Mouse (Mus musculus) MEL-GATA-1-ER (cell line): ENCODE data around the gene Dusp27.

Experiments used
- DNase-seq: peaks from one replicate; pipeline ENCODE4 v3.0.0-alpha.2; 2012; ENCODE audit warnings: low read depth; ENCODE audit errors: extremely low read depth

Gene Dusp27

DNA sequence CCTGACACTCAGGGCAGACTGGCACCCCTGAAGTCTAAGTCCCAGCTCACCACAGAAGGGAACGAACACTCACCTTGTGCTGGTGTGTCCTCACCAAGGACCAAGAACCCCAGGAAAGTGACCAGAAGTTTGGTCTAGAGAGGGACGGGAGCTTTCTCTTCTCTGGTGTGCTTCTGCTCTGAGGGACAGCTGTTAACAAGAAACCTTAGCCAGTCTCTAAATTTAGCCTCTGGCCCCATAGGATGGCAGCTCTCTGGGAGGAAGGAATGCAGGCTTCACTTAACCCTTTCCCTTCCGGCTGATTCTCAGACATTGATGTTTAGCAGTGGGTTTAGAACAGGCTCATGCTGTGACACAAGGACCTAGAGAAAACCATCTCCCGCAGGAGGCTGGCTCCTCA is at the start of gene Dusp27:
Dusp27 (minus strand) TSS at position 204 of the 400 bp plus-strand sequence.
- no peak for DNase-seq

DNA sequence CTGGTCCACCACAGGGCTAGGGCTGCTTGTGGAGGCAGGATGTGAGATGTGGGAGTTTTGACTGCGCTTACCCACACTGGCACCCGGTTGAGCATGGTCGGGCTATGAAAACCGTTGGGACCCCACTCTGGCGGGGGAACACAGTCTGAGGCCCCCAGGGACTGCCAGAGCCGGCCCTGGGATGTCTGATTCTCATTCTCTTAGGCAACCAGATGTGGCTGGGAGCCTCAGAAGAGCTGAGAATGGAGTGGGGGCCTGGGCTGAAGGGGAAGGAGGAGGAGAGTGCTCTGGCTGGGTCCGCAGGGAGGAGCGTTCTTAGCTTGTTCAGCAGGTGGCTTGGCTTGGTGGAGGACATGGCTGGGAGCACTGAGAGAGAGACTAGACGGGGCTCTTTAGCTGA is 45.9 kb upstream of the Dusp27 start:
- DNase-seq: no peak

DNA sequence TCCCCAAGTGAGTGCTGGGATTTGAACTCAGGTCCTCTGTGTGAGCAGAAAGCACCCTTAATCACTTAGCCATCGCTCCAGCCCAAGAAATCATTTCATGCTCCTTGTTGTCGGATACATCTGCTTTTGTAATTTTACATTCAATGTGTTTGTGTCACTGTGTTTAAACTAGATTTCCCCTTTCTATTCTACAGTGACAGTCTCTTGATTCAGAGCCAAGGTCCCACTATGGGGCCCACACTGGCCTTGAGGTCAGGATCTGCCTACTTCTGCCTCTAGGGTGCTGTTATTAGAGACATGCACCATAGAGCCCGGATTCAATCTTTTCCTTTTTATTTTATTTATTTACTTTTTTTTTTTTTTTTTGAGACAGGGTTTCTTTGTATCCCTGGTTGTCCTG is 45.3 kb upstream of the Dusp27 start:
- DNase-seq: no peak

DNA sequence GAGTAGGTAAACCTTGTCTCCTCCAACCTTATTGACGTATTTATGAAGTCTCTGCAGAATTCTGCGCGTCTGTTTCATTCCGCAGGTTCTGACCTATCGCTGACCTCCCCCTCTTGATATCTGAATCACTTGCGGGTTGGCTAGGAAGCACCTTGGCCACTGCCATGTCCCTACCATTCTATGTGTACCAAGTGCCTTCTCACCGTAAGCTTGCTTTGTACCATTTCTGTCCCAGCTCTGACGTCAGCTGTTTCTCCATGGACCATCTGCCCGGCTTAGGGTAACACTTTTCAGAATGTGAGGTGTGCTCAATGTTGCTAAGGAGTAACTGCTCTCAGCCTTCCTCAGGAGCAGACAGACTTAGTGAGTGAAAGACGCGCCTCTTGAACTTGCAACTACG is 43.1 kb upstream of the Dusp27 start:
- DNase-seq: no peak

DNA sequence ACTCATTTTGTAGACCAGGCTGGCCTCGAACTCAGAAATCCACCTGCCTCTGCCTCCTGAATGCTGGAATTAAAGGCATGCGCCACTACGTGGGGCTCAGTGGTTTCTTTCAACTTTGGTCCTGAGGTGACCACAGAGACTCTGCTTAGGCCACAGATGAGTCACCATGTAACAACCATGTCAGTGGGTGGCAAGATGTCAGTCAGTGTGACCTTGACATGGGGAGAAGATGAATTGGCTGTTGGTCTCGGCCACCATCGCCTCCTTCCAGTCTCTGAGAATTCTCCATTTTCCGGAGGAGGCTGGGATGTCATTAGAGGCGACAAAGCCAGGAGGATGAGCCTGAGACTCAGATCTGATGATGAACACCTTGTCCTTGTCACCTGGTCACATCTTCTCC is 42.0 kb upstream of the Dusp27 start:
- no peak for DNase-seq

DNA sequence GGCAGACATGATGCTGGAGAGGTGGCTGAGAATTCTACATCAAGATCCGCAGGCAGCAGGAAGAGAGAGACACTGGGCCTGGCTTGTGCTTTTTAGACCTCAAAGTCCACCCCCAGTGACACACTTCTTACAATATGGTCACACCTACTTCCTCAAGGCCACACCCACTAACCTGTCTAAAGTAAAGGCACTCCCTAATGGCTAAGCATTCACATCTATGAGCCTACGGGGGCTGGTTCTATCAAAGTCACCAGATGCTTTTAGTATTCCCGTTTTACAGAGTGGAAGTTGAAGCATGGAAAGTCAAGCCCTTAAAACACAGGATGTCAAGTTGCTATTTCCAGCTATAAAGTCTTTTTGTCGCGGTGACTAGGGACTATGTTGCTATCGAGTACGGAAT is 40.3 kb upstream of the Dusp27 start:
- DNase-seq: no peak

DNA sequence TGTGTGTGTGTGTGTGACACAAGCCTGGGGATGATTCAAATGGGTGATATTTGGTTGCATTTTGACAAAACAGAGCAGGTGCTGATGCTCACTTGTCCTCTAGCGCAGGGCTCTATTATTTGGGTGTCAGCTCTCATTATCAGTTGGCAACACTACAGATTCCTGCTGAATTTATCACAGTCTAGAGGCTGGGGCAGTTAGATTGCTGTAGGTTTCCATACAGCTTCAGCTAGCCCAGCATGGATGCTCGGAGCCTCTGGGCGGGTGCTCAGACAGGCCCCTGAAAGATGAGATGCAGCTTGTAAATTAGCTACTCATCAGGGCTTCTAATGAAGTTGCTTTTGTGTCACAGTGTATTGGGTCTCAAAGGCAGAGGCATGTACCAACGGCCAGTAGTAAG is 39.7 kb upstream of the Dusp27 start:
- no peak for DNase-seq

DNA sequence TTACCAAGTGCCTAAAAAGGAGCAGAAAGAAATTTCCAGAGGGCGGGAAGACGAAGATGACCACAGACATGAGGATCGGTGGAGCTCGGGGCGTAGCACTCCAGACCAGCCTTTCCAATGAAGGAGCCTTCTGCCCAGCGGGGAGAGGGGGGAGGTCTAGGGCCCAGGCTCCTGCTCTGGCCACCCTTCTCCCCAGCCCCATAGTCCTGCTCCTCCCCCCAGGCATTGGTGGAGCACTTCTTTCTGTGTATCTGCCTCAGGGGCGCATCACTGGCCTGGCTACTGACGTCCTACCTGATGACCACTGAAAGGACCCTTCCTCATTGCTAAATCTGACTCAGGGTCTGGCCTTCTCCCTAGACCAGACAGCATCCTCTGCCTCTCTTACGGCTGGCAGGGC is 37.4 kb upstream of the Dusp27 start:
- no peak for DNase-seq

DNA sequence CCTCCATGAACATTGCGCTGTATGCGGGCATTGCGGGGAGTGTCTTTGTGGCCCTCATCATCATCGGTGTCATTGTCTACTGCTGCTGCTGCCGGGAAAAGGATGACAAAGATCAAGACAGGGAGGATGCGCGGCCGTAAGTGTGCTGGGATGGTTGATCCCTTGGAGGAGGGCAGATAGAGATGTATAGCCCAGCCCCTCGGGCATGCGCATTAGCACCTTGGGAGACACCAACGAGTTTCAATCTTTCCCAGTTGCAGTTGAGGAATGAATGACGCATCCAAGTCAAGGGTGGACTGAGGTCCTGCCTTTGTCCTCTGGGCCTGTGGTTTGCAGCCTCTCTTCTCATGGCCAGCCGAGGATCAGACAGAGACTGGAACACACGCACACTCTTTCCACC is 36.9 kb upstream of the Dusp27 start:
- DNase-seq: no peak

DNA sequence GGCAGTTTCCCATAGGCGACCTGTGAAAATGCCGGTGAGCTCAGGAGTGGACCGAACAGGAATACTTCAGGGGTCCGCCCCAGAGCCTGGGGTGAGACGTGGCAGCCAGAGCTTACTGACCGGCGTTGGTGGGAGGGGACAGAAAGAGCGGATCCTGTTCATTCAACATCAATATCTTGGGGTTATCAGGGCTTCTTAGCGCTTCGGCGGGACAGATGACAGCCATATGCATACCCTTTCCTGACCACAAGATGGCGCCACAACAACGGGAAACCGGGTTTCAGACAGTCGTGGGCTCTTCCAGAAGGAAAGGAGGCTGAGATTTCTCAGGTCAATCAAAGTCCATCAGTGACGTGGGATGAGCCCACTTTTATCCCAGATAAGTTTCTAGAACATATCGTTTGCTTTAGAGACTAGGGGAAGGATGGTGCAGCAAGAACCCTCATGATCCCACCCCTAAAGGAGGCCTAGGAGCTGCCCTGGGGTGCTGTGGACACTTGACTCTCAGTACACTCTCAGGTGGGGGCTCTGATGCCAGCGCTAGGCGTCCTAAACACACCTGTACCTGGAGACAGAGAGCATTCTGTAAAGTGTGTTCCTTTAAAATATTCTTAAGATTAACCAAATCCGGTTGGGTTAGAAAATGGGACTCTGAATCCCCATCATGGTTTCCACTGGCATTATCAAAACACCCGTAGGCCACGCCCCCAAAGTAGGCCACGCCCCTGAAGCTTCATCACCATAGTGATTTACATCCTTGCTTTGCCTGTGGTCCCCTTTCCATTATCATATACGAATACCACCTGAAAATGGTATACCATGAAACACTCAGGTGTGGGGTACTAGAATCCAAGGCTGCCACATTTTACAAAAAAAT is 33.1 kb upstream of the Dusp27 start:
- DNase-seq: no peak

DNA sequence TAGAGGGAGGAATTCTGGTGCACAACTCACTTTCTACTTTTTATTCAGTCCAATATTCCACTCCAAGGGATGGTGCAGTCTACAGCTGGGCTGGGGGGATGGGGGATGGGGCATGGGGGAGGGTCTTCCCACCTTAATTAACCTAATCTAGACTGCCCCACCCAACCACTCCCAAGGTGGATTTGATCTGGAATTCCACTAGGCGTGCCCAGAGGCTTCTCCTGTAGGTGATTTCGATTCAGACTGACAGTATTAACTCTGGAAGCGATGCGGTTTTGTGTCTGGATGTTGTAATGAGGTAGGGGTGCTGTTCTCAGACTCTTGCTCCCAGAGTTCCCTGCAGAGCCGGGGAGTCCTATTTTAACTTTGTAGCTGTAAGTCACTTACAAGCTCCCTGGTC is 32.4 kb upstream of the Dusp27 start:
- no peak for DNase-seq

DNA sequence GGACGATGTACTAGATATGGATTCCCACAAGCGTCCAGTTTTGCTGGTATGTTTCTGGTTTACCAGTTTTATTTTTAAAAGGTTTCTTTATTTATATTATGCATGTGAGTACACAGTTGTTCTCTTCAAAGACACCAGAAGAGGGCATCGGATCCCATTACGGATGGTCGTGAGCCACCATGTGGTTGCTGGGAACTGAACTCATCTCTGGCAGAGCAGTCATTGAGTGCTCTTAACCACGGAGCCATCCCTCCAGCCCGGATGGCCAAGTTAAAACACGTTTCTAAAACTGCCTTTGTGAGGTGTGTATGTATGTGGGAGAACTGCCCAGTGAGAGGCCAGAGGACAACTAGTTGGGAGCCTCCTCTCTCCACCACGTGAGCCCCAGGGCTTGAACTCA is 30.9 kb upstream of the Dusp27 start:
- DNase-seq: no peak

DNA sequence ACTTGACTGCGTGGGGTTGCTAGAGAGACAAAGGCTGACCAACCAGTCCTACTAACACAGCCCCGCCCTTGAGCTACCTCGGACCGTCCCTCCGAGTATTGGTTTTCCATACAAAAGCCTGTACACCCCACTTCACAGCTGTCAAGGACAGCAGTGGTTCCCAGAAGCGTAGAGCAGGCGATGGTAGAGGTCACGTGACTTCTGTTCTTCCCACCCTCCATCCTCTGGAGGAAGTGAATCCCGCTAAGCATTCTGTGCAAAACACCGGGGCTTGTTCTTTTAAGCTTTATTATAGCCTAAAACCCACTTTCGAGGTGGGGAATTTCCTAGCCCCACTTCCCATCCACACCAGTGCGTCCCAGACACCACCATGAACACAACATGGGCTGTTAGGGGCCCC is 30.0 kb upstream of the Dusp27 start:
- DNase-seq: no peak

DNA sequence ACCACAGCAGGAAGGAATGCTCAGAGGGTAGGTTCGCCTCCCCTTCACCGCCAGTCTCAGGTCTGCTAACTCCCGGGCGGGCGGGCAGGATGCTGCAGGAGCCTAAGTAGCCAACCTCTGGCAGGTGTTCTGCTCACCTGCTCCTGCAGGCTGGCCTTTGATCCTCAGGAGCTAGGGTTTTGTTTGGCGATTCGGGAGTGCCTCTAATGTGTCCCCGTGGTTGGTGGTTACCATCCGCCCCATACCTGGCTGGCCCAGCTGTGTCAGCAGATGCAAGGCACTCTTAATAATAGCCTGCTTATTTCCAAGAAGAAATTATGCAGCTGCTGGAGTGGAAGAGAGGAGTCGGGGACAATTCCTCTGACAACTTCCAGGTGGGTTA is 27.4 kb upstream of the Dusp27 start:
- DNase-seq: no peak

DNA sequence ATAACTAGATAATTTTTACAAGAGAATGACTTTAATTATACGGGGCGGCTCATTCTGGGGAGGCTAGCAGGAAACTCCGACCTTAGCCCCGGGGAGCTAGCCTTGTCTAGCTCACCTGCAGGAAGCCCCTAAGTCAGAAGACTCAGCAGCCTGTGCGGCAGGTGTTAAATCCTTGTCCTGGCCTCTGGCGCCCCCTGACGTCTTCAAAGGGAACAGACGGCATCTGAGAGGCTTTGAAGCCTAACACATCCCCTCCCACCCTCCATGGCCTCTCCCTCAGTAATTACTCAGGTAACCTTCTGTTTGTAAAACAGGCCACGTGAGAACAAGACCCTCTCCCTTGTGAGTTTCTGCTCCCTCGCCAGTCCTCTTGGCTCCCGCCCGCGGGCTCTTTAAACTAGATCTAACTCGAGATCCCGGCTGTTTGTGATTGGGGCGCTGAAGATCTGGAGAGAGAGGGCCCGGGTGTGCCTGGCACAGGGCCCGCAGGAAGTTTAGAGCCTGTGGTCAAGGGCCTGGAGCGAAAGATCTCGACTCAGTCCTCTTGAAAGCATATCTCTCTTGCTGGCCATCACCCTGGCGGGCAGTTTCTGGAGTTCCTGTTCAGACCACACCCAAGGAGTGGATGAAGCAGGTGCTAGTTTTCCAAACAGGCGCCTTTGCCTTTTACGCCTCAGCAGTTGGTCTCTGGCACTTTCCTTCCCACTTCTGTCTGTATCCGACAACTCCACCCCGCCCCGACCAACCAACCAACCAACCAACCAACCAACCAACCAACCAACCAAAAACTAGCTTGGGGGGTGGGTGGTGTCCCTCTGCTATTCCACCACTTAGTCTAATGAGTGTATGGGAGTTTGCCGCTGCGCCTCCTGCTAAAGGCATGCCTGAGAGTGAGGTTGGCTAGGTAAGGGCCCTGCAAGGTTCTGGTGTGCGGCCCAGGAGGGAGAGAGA is 26.7 kb upstream of the Dusp27 start:
- no peak for DNase-seq

DNA sequence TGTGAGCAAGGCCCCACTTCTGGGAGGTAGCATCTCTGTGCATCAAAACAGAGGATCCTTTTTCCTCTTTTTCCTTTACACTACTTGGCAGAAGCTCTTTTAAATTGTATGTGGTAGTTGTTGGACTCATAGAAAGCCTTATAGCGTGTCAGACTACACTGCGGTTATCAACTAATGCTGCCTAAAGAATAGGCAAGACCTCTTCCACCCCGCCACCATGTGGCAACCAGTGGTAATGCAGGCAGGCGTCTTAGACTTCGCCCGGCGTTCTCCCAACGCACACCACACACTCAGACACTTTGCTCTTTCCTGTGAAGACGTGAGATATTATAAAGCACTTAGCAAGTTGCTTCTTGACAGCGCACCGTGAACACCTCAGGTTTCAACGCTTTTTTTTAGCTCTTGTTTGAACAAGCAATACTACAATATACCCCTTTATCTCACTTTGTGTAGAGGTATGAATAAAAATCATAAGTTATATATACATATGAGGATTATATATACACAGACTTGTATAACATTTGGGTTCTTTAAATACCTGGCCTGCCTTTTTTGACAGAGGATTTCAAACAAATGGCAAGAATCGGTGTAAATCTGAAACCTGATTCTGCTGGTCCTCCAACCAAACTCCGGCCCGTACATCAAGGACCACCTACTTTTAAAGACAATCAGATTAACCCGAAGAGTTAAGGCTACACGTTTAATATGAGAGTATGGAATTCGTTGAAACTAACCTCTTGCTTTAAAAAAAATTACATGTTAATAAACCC is 25.8 kb upstream of the Dusp27 start:
- DNase-seq: peak; percentile 80

DNA sequence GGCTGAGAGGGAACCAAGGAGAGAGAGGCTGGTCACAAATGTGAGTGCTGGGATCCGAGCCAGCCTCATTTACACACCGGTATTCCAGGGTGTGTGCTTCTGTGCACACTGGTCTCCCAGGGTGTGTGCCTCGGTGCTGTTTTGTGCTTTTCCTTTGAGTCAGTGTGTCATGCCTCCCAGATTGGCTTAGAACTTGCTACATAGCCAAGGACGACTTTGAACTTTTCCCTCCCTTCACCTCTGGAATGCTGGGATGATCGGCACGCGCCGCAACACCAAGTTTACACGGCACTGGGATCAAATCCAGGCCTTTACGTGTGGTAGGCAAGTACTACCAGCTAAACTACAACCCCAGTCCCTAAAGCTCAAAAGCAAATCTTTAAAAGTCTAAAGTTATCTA is 24.3 kb upstream of the Dusp27 start:
- DNase-seq: no peak

DNA sequence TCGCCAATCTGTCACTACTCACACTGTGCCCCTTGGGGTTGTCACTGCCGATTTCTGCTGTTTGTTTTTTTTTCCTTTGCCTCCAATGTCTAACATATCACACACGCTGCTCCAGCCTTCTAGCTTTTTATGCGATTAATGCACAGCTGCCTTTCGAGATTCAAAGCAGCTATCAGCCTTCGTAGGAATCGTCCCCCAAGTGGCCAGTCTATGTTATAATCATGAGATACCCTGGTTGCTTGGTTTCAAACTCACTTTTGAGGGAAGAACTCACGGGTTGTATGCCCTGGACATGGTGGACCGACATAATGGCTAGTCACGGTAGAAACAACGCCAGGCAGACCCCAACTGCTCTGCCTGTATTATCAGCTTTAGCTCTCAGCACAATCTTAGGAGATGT is 23.6 kb upstream of the Dusp27 start:
- no peak for DNase-seq

DNA sequence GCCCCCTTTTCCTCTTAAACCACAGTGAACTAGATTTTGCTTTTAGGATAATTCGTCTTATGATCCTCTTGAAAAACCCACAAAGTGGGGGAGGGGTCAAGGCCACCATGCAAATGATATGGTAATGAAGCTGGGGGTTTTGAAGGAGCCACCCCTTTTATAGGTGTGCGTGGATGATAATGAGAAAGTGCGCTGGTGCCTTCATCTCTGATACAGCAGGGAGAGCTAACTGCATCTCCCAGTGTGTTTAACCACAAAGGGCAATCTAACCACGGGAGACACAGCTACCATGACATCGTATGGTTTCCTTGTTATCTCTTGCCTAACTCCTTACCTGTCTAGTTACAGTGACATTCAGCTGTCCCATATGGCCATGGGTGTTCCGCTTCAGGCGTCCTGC is 22.3 kb upstream of the Dusp27 start:
- no peak for DNase-seq

DNA sequence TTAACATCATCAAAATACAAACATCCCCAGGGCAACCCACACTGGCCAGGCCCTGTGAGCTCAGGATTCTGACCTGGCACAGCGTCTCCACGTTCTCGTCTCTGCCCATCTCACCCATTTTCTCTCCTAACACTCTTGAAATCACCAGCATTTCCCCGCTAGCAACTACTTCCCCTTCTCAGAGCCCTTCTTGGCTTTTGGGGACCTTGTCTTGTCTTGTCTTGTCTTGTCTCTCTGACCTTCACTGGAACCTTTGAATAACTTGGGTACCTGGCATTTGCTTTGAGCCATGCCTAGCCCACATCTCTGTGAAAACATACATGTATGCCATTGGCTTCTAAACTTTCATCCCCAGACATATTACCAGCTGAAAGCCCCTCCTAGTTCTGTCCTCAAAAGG is 21.7 kb upstream of the Dusp27 start:
- DNase-seq: no peak

DNA sequence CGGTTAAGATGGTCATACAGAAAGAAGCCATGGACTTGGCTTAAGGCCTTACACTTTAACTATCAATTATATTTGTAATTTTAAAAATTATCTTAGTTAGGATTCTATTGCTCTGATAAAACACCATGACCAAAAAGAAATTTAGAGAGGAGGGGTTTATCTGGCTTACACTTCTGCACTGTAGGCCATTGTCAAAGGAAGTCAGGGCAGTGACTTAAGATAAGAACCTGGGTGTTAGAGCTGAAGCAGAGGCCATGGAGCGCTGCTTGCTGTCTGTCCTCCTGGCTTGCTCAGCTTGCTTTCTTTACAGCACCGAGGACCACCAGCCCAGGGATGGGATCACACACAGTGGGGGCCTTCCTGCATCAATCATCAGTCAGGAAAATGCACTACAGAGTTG is 19.9 kb upstream of the Dusp27 start:
- DNase-seq: no peak

DNA sequence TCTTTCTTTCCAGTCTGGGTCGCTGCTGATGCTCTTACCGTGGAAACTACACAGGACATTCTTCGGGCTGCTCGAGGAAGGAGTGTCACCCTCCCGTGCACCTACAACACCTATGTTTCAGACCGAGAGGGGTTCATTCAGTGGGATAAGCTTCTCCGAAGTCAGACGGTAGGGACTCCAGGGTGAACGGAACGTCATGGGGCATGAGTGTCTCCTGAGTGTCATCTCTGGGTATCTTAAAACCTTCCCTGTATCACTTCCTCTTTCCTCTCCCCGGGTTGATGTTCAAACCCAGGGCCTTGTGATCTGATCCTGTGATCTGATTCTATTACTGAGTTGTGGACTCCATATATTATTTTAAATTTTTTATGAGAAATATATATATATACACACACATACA is 18.9 kb upstream of the Dusp27 start:
- DNase-seq: no peak
